Mouse (Mus musculus): ENCODE measurements around the gene Galntl6.

DNA sequence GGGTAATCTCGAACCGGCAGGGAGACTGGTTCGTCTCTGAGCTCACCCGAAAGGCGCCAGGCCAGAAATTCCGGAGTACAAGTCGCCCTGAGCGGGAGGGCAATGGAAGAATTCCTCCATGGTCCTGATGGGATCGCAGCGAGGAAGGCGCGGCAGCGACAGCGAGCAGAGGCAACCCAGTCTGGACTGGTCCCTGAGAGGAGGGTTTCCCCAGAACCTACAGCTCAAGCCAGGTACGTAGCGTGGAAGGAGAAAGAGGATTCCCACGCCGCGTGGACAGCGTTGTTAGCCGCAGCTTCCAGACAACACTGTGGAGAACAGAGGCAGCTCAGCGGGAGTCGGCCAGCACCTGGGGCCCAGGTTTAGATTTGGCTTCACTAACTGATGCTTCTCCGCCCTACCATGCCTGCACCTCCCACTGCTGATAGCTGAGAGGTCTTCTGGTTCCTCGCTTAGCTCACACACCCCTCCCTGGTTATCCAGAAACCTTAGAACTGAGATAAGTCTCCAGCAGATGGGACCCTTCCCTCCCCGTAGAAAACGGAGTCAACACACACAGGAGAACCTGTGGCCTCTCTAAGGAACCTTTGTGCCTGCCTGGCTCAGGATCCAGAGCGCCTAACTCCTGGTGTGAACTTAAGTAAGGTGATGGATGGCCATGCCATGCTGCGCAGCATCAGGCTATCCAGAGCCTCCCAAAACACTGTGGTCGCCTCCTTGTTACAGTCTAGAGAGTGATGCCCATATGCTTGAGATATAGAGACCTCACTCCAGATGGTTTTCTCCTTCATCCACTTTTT is 600 bp upstream of the Galntl6 start:
- no peak for TF ChIP-seq POLR2A (IDR thresholded peaks at IDR 0.05; ENCODE audit: low read depth, low read length)
- no peak for TF ChIP-seq CTCF (IDR thresholded peaks at IDR 0.05; ENCODE audit: extremely low read depth, insufficient read length, insufficient replicate concordance, low read depth, low read length)
